Mouse (Mus musculus) MEL (cell line): Measurements from ENCODE around the gene Nsd2. TPM values are rescaled to one million over a fixed set of nuclear protein-coding genes. Genes with fewer than 3 reads are reported as not detected.

Experiments
- DNase-seq: peaks from one replicate; pipeline ENCODE4 v3.0.0; 2011; ENCODE audit warnings: low read depth, low spot score
- H3K27ac ChIP-seq: 2 replicates; pipeline ENCODE4 v1.5.1; 2012; ENCODE audit warnings: low read depth, mild to moderate bottlenecking, control low read depth, low read length, moderate library complexity; ENCODE audit not compliant: control insufficient read depth
- H3K27me3 ChIP-seq, 2 experiments: fragments of 150-350 bp in 1 of 2; sonication (generic) in 1 of 2; 2 replicates each; pipeline ENCODE4 v1.6.1; 2012; ENCODE audit warnings: low read length in 2 of 2, mild to moderate bottlenecking in 2 of 2, improper control_type of control experiment in 1 of 2, moderate library complexity in 1 of 2; ENCODE audit not compliant: insufficient read depth in 2 of 2, control insufficient read depth in 1 of 2
- H3K36me3 ChIP-seq, 2 experiments: 2 replicates each; pipeline ENCODE4 v1.6.1; 2012 to 2014; ENCODE audit warnings: low read length in 2 of 2, improper control_type of control experiment in 1 of 2, inconsistent platforms in 1 of 2, mild to moderate bottlenecking in 1 of 2; ENCODE audit not compliant: insufficient read depth in 2 of 2, control insufficient read depth in 1 of 2
- H3K4me1 ChIP-seq, 2 experiments: fragments of 150-350 bp in 1 of 2; sonication (generic) in 1 of 2; 2 replicates each; pipeline ENCODE4 v1.6.1; 2012; ENCODE audit warnings: low read length in 2 of 2, improper control_type of control experiment in 1 of 2, mild to moderate bottlenecking in 1 of 2; ENCODE audit not compliant: insufficient read depth in 2 of 2, control insufficient read depth in 1 of 2
- H3K4me3 ChIP-seq, 2 experiments: fragments of 150-350 bp in 1 of 2; sonication (generic) in 1 of 2; 2 replicates each; pipeline ENCODE4 v1.5.1; 2012; ENCODE audit warnings: low read depth in 2 of 2, low read length in 2 of 2, mild to moderate bottlenecking in 2 of 2, moderate library complexity in 2 of 2, control low read depth in 1 of 2, improper control_type of control experiment in 1 of 2; ENCODE audit not compliant: control insufficient read depth in 1 of 2, insufficient read depth in 1 of 2
- H3K79me2 ChIP-seq: 2 replicates; pipeline ENCODE4 v1.6.1; 2012; ENCODE audit warnings: mild to moderate bottlenecking, low read length, moderate library complexity; ENCODE audit not compliant: control insufficient read depth, poor library complexity, insufficient read depth
- H3K9ac ChIP-seq: 2 replicates; pipeline ENCODE4 v1.6.1; 2012; ENCODE audit warnings: low read depth, mild to moderate bottlenecking, control low read depth, low read length, moderate library complexity; ENCODE audit not compliant: control insufficient read depth, poor library complexity, severe bottlenecking
- H3K9me3 ChIP-seq: fragments of 150-350 bp; sonication (generic); replicated peaks from 2 replicates; pipeline ENCODE4 v1.6.1; 2012; ENCODE audit warnings: mild to moderate bottlenecking, low read length, improper control_type of control experiment, moderate library complexity; ENCODE audit not compliant: insufficient read depth
- CHD2 ChIP-seq: IDR thresholded peaks from 2 replicates; pipeline ENCODE4 v1.6.1; 2011; ENCODE audit warnings: low read length, improper control_type of control experiment
- CTCF ChIP-seq, 3 experiments: IDR thresholded peaks in 2 of 3; conservative IDR thresholded peaks in 1 of 3; 2 replicates each; pipeline ENCODE4 v1.5.1; 2011 to 2012; ENCODE audit warnings: low read length in 3 of 3, low read depth in 2 of 3, mild to moderate bottlenecking in 2 of 3, improper control_type of control experiment in 1 of 3, inconsistent platforms in 1 of 3, mixed read lengths in 1 of 3, moderate library complexity in 1 of 3; ENCODE audit not compliant: control insufficient read depth in 1 of 3, insufficient read depth in 1 of 3, poor library complexity in 1 of 3, severe bottlenecking in 1 of 3
- E2F4 ChIP-seq: IDR thresholded peaks from 2 replicates; pipeline ENCODE4 v1.6.1; 2011; ENCODE audit warnings: low read depth, low read length, improper control_type of control experiment, borderline replicate concordance
- ELF1 ChIP-seq: IDR thresholded peaks from 2 replicates; pipeline ENCODE4 v1.6.1; 2014; ENCODE audit warnings: low read depth, mild to moderate bottlenecking, inconsistent platforms, low read length, improper control_type of control experiment, moderate library complexity
- EP300 ChIP-seq, 2 experiments: IDR thresholded peaks; 2 replicates each; pipeline ENCODE4 v1.6.1; 2011; ENCODE audit warnings: improper control_type of control experiment in 2 of 2, low read length in 2 of 2, low read depth in 1 of 2, mild to moderate bottlenecking in 1 of 2
- ETS1 ChIP-seq: IDR thresholded peaks from 2 replicates; pipeline ENCODE4 v1.6.1; 2012; ENCODE audit warnings: low read depth, mild to moderate bottlenecking, inconsistent platforms, low read length, improper control_type of control experiment, moderate library complexity
- GABPA ChIP-seq: IDR thresholded peaks from 2 replicates; pipeline ENCODE4 v1.6.1; 2012; ENCODE audit warnings: low read depth, mild to moderate bottlenecking, inconsistent platforms, low read length, improper control_type of control experiment, moderate library complexity
- JUND ChIP-seq: IDR thresholded peaks from 2 replicates; pipeline ENCODE4 v1.6.1; 2011; ENCODE audit warnings: low read depth, mild to moderate bottlenecking, improper control_type of control experiment, low read length
- KAT2A ChIP-seq: conservative IDR thresholded peaks from 2 replicates; pipeline ENCODE4 v1.6.1; 2012; ENCODE audit warnings: low read depth, low read length, improper control_type of control experiment, inconsistent platforms
- MAFK ChIP-seq: IDR thresholded peaks from 2 replicates; pipeline ENCODE4 v1.6.1; 2011; ENCODE audit warnings: low read depth, mild to moderate bottlenecking, low read length, improper control_type of control experiment, borderline replicate concordance
- MAX ChIP-seq: IDR thresholded peaks from 2 replicates; pipeline ENCODE4 v1.6.1; 2011; ENCODE audit warnings: low read length, improper control_type of control experiment
- MAZ ChIP-seq: IDR thresholded peaks from 2 replicates; pipeline ENCODE4 v1.6.1; 2012; ENCODE audit warnings: low read depth, mild to moderate bottlenecking, inconsistent platforms, low read length, improper control_type of control experiment
- MXI1 ChIP-seq: IDR thresholded peaks from 2 replicates; pipeline ENCODE4 v1.6.1; 2011; ENCODE audit warnings: mild to moderate bottlenecking, low read depth, low read length, improper control_type of control experiment
- MYB ChIP-seq: IDR thresholded peaks from 2 replicates; pipeline ENCODE4 v1.6.1; 2011; ENCODE audit warnings: mild to moderate bottlenecking, low read depth, low read length, improper control_type of control experiment
- MYC ChIP-seq: IDR thresholded peaks from 2 replicates; pipeline ENCODE4 v1.6.1; 2011; ENCODE audit warnings: low read depth, mild to moderate bottlenecking, low read length, improper control_type of control experiment, moderate library complexity
- NELFE ChIP-seq: IDR thresholded peaks from 2 replicates; pipeline ENCODE4 v1.6.1; 2011; ENCODE audit warnings: low read depth, low read length, improper control_type of control experiment
- NRF1 ChIP-seq: IDR thresholded peaks from 2 replicates; pipeline ENCODE4 v1.6.1; 2014; ENCODE audit warnings: low read depth, mild to moderate bottlenecking, inconsistent platforms, low read length, improper control_type of control experiment, moderate library complexity; ENCODE audit not compliant: poor library complexity, insufficient read depth, severe bottlenecking
- POLR2A ChIP-seq, 2 experiments: IDR thresholded peaks; 2 replicates each; pipeline ENCODE4 v1.6.1; 2011 to 2012; ENCODE audit warnings: low read length in 2 of 2, mild to moderate bottlenecking in 2 of 2, control low read depth in 1 of 2, improper control_type of control experiment in 1 of 2, low read depth in 1 of 2, moderate library complexity in 1 of 2; ENCODE audit not compliant: control insufficient read depth in 1 of 2, insufficient read depth in 1 of 2, poor library complexity in 1 of 2
- POLR2AphosphoS2 ChIP-seq: IDR thresholded peaks from 2 replicates; pipeline ENCODE4 v1.6.1; 2011; ENCODE audit warnings: low read length, improper control_type of control experiment
- POLR2AphosphoS5 ChIP-seq: IDR thresholded peaks from 2 replicates; pipeline ENCODE4 v1.6.1; 2012; ENCODE audit warnings: low read depth, borderline replicate concordance, mild to moderate bottlenecking, inconsistent platforms, low read length, moderate library complexity, mixed read lengths
- RAD21 ChIP-seq: IDR thresholded peaks from 2 replicates; pipeline ENCODE4 v1.6.1; 2011; ENCODE audit warnings: mild to moderate bottlenecking, low read depth, low read length, improper control_type of control experiment
- RCOR1 ChIP-seq: IDR thresholded peaks from 2 replicates; pipeline ENCODE4 v1.6.1; 2012; ENCODE audit warnings: low read depth, mild to moderate bottlenecking, inconsistent platforms, low read length, improper control_type of control experiment
- SIN3A ChIP-seq: IDR thresholded peaks from 2 replicates; pipeline ENCODE4 v1.6.1; 2012; ENCODE audit warnings: low read length, improper control_type of control experiment, inconsistent platforms
- SMC3 ChIP-seq: IDR thresholded peaks from 2 replicates; pipeline ENCODE4 v1.6.1; 2011; ENCODE audit warnings: low read depth, low read length, improper control_type of control experiment
- TBP ChIP-seq: IDR thresholded peaks from 2 replicates; pipeline ENCODE4 v1.8.0; 2011; ENCODE audit warnings: low read depth, low read length, improper control_type of control experiment
- TCF12 ChIP-seq: IDR thresholded peaks from 2 replicates; pipeline ENCODE4 v1.6.1; 2014; ENCODE audit warnings: low read depth, mild to moderate bottlenecking, inconsistent platforms, low read length, improper control_type of control experiment, moderate library complexity
- USF1 ChIP-seq: IDR thresholded peaks from 2 replicates; pipeline ENCODE4 v1.6.1; 2014; ENCODE audit warnings: low read depth, mild to moderate bottlenecking, inconsistent platforms, low read length, improper control_type of control experiment, moderate library complexity
- USF2 ChIP-seq, 2 experiments: IDR thresholded peaks; 2 replicates each; pipeline ENCODE4 v1.6.1; 2011 to 2012; ENCODE audit warnings: improper control_type of control experiment in 2 of 2, low read length in 2 of 2, borderline replicate concordance in 1 of 2, inconsistent platforms in 1 of 2, low read depth in 1 of 2, mild to moderate bottlenecking in 1 of 2; ENCODE audit not compliant: insufficient read depth in 1 of 2
- ZC3H11A ChIP-seq: IDR thresholded peaks from 2 replicates; pipeline ENCODE4 v1.6.1; 2012; ENCODE audit warnings: low read depth, mild to moderate bottlenecking, inconsistent platforms, low read length, improper control_type of control experiment
- ZKSCAN1 ChIP-seq: IDR thresholded peaks from 2 replicates; pipeline ENCODE4 v1.6.1; 2012; ENCODE audit warnings: low read depth, mild to moderate bottlenecking, inconsistent platforms, low read length, improper control_type of control experiment, moderate library complexity
- ZMIZ1 ChIP-seq: IDR thresholded peaks from 2 replicates; pipeline ENCODE4 v1.6.1; 2012; ENCODE audit warnings: low read depth, mild to moderate bottlenecking, inconsistent platforms, low read length, improper control_type of control experiment, moderate library complexity
- ZNF384 ChIP-seq: IDR thresholded peaks from 2 replicates; pipeline ENCODE4 v1.6.1; 2012; ENCODE audit warnings: low read depth, mild to moderate bottlenecking, inconsistent platforms, low read length, improper control_type of control experiment
- polyA plus RNA-seq, 2 experiments: library from polyadenylated mRNA; stranded (reverse) in 1 of 2; unstranded in 1 of 2; fragments of >175 nt in 1 of 2; fragments of >200 nt in 1 of 2; gene quantifications; 2 replicates each; pipeline versions ENCODE4 v1.2.1 to v1.2.4; 2012; ENCODE audit warnings: low replicate concordance in 2 of 2, low read depth in 1 of 2; ENCODE audit not compliant: insufficient read length in 2 of 2, insufficient read depth in 1 of 2, missing spikeins in 1 of 2
- total RNA-seq: library from RNA; depleted of rRNA; stranded (reverse); fragments of 300-350 nt; gene quantifications from 2 replicates; pipeline ENCODE4 v1.2.3, GENCODE M21; 2012

The Nsd2 gene
- total and polyA plus RNA-seq, 3 experiments, result 82.5 to 233 (median 116) TPM

DNA sequence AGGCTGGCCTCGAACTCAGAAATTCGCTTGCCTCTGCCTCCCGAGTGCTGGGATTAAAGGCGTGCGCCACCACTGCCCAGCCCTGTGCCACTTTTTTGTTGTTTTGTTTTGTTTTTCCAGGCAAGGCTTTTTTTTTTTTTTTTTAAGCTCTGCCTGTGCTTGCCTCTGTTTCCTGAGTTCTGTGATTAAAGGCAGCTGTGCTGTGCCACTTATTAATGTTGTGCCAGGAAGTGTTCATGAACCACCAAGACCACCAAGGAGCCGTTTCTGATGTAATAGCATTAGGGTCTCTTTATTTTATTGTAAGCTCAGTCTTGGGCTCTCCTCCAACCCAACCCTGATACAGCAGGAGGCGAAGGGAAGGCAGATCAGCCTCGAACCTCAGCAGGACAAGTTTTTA is 7.6 kb downstream of the Nsd2 start:
- Histone ChIP-seq H3K9ac (no peak overlapping the region), H3K27me3 (no peaks in the 10 kb centered on the region), H3K79me2 (peaks cover 63% of the 10 kb centered on the region), H3K36me3 (peaks cover 27 to 49% of the 10 kb centered on the region in 2 experiments), H3K9me3 (no peaks in the 10 kb centered on the region), H3K27ac (no peak overlapping the region), H3K4me3 (no peak overlapping the region), H3K4me1 (peaks cover 5 to 9% of the 10 kb centered on the region in 2 experiments; a peak in 3 of 4 replicates)
- DNase-seq, result no peak
- TF ChIP-seq SMC3, result no peak
- no peak for TF ChIP-seq MYC
- TF ChIP-seq SIN3A, result no peak
- no peak for TF ChIP-seq ETS1
- TF ChIP-seq CHD2, result no peak
- no peak for TF ChIP-seq POLR2AphosphoS5
- no peak for TF ChIP-seq MYB
- TF ChIP-seq NRF1, result no peak
- no peak for TF ChIP-seq ELF1
- no peak for TF ChIP-seq POLR2AphosphoS2

DNA sequence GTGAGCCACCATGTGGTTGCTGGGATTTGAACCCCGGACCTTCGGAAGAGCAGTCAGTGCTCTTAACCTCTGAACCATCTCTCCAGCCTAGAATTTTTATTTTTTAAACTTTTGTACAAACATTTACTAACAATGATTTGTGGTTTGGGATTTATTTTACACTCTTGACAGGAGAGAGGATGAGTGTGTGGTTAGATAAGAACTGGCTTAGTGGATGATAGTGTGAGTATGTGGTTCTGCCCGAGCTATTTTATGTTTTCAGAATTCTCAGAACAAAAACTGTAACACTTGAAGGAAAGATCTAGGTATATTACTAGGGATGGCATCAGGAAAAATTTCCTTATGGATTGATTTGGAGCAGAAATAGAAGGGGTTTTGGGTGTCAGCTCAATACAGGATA is 9.4 kb downstream of the Nsd2 start:
- H3K4me1 ChIP-seq, result peaks cover 2 to 4% of the 10 kb centered on the region in 2 experiments; a peak in 2 of 4 replicates
- TF ChIP-seq TCF12 (peak; percentile 69), USF2 (IDR thresholded peaks at IDR 0.05; ENCODE audit: borderline replicate concordance in 1 of 2, insufficient read depth in 1 of 2, low read depth in 1 of 2, low read length in 2 of 2) (no peak), JUND (no peak), ZNF384 (no peak), ETS1 (peak; percentile 32; the same call in 1 of the 2 replicates), CHD2 (no peak), NELFE (no peak), SMC3 (no peak), NRF1 (no peak), TBP (0 out of 2 replicates have a peak, but pooled peaks have one; percentile 37), MAFK (peak; percentile 58; the same call in 1 of the 2 replicates), ZC3H11A (no peak), MAX (no peak), ELF1 (no peak), KAT2A (no peak), POLR2AphosphoS2 (no peak), ZMIZ1 (no peak), RCOR1 (peak; percentile 100), MXI1 (no peak; the same call in 1 of the 2 replicates), RAD21 (no peak), EP300 (IDR thresholded peaks at IDR 0.05; ENCODE audit: low read depth in 1 of 2, low read length in 2 of 2) (peak; percentile 51 to 52; a peak in 3 of 4 replicates), MYC (no peak), E2F4 (no peak), POLR2A (IDR thresholded peaks at IDR 0.05; ENCODE audit: control insufficient read depth in 1 of 2, insufficient read depth in 1 of 2, low read depth in 1 of 2, low read length in 2 of 2, poor library complexity in 1 of 2) (no peak), CTCF (IDR thresholded peaks at IDR 0.05 in 2 of 3, conservative IDR thresholded peaks at IDR 0.05 in 1 of 3; ENCODE audit: control insufficient read depth in 1 of 3, insufficient read depth in 1 of 3, low read depth in 2 of 3, low read length in 3 of 3, poor library complexity in 1 of 3, severe bottlenecking in 1 of 3) (no peak), GABPA (no peak), MAZ (no peak), ZKSCAN1 (no peak), USF1 (no peak)

More for the DNA sequence above, 9.4 kb downstream of the Nsd2 start:
- Histone ChIP-seq H3K9ac (no peak overlapping the region), H3K36me3 (peaks cover 19 to 36% of the 10 kb centered on the region in 2 experiments), H3K27ac (no peak overlapping the region), H3K79me2 (peaks cover 61% of the 10 kb centered on the region), H3K27me3 (no peaks in the 10 kb centered on the region), H3K9me3 (no peaks in the 10 kb centered on the region), H3K4me3 (no peak overlapping the region)
- DNase-seq, result peak; percentile 45
